Mouse (Mus musculus) adrenal gland, adult 10 weeks (tissue): Measurements from ENCODE around the gene Olfr1449. TPM values are rescaled to one million over a fixed set of nuclear protein-coding genes. Genes with fewer than 3 reads are reported as not detected.

Experiments used
- polyA plus RNA-seq: library from polyadenylated mRNA; stranded (reverse); fragments of 350-450 nt; fragmentation: Illumina TruSeq; extraction: RNeasy Lipid Tissue Mini Kit (QIAGEN cat#74804); gene quantifications from one replicate; pipeline ENCODE4 v1.2.3, GENCODE M21; 2014; ENCODE audit warnings: low read depth, low replicate concordance

Olfr1449 gene
- not detected for polyA plus RNA-seq

GRCm38 (mm10) chr19:12930540-12930939 is at the start of gene Olfr1449:
Gene Olfr1449 (plus strand): TSS chr19:12930840.

DNA sequence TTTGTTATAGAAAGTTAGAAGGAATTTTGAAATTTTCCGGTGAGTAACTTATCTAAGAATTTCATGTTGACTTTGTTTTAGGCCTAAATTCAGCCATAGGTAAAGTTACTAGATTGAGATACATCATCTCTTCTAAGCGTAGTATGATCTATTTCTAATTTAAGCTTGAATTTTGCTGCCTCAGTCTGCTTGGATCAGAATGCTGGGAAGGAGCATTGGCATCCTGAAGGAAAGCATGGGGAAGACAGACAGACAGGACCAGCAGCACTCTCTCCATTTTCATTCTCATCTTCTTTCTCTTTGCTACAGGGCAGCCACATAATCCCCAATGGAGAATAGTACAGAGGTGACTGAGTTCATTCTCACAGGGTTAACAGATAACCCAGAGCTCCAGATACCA is 47.1 kb upstream of the Olfr1449 start, which contains the start of gene Olfr1445:
TSS of gene Olfr1445 (plus strand) at position 301 of the 400 bp plus-strand sequence.

DNA sequence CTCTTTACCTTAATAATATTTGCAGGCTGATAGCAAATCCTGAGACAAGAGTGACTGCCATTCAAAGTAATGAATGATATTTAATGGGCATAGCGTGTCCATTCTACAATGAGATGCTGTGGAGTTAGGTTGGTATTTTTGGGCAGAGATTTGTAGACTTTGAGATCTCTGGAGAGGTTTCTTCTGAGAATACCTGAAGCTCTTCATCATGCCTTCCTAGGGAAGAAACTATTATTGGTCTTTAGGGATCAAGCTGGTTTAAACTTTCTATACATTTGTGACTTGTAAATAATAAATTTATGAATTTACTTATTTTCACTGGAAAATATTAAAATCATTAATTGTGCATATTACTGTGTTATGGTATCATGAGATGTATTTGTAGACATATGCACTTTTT is 37.2 kb upstream of the Olfr1449 start, which contains the start of gene Olfr1446:
TSS of gene Olfr1446 (minus strand) at position 101 of the 400 bp plus-strand sequence.

DNA sequence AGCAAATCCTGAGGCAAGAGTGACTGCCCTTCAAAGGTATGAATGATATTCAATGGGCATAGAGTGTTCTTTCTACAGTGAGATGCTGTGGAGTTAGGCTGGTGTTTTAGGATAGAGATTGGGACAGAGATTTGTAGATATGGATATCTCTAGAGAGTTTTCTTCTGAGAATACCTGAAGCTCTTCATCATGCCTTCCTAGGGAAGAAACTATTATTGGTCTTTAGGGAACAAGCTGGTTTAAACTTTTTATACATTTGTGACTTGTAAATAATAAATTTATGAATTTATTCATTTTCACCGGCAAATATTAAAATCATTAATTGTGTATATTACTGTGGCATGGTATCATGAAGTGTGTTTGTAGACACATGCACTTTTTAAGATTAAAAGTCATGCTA is 27.0 kb upstream of the Olfr1449 start, which contains the start of gene Olfr1447:
TSS of gene Olfr1447 (minus strand) at position 101 of the 400 bp plus-strand sequence.

DNA sequence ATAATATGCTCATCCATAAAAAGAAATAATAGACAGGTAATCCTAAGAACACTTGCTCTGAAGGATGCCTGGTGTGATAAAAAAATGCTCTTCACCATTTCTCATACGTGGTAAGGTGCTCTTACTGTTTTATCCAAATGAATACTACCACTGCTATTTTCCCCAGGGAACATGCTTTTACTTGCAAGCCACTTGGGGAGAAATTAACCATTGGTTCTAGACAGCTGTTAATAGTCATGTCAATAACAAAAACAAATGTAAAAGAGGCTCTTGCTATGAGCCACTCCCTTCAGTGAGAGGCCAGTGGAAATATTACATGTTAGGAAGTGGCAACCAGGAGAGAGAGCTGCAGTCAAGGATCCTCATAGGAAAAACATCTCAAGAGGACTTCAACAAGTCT is 6.3 kb upstream of the Olfr1449 start, which contains the start of gene Olfr1448:
TSS of gene Olfr1448 (minus strand) at position 101 of the 400 bp plus-strand sequence.

GRCm38 (mm10) chr19:12949958-12950357 is 19.3 kb downstream of the Olfr1449 start, which contains the start of gene Olfr1450:
Gene Olfr1450 (plus strand): TSS chr19:12950258.

Other genes starting within 250 kb of the Olfr1449 start
- gene Keg1, start 235.1 kb upstream of the Olfr1449 start, polyA plus RNA-seq = not detected
- gene Cntf, start 165.2 kb upstream of the Olfr1449 start, polyA plus RNA-seq = 1.4 TPM
- 218 TPM for gene Zfp91, start 134.7 kb upstream of the Olfr1449 start, polyA plus RNA-seq
- 2.1 TPM for gene Lpxn, start 134.6 kb upstream of the Olfr1449 start, polyA plus RNA-seq
- gene Gm5244, start 84.2 kb upstream of the Olfr1449 start, polyA plus RNA-seq = not detected
- not detected for gene Olfr1444, start 73.6 kb upstream of the Olfr1449 start, polyA plus RNA-seq
- not detected for gene Olfr1445, start 47.0 kb upstream of the Olfr1449 start, polyA plus RNA-seq
- gene Olfr1446, start 37.3 kb upstream of the Olfr1449 start, polyA plus RNA-seq = not detected
- gene Olfr1447, start 27.1 kb upstream of the Olfr1449 start, polyA plus RNA-seq = not detected
- not detected for gene Olfr1448, start 6.4 kb upstream of the Olfr1449 start, polyA plus RNA-seq
- gene Olfr1450, start 19.4 kb downstream of the Olfr1449 start, polyA plus RNA-seq = not detected
- gene Olfr1451, start 64.2 kb downstream of the Olfr1449 start, polyA plus RNA-seq = not detected
- gene Olfr1453, start 97.5 kb downstream of the Olfr1449 start, polyA plus RNA-seq = not detected
- not detected for gene Olfr1454, start 129.8 kb downstream of the Olfr1449 start, polyA plus RNA-seq
- not detected for gene Olfr1457, start 167.1 kb downstream of the Olfr1449 start, polyA plus RNA-seq
- gene Olfr1458, start 175.9 kb downstream of the Olfr1449 start, polyA plus RNA-seq = not detected
- not detected for gene Olfr1459, start 218.7 kb downstream of the Olfr1449 start, polyA plus RNA-seq
- gene Olfr1461, start 232.2 kb downstream of the Olfr1449 start, polyA plus RNA-seq = not detected